Mouse (Mus musculus) liver, embryonic 14.5 days (tissue): ENCODE results near the gene Med27. TPM values are rescaled to one million over a fixed set of nuclear protein-coding genes. Genes with fewer than 3 reads are reported as not detected.

Source experiments
- ATAC-seq: fragments of 200-750 bp; cut with Nextera tagmentation; 2 replicates; pipeline ENCODE4 v1.8.0; 2017; ENCODE audit warnings: moderate number of reproducible peaks, mild to moderate bottlenecking, moderate library complexity; ENCODE audit not compliant: insufficient read depth
- DNase-seq, 3 experiments: peaks; one replicate each; pipeline ENCODE4 v3.0.0-alpha.2; 2012 to 2013; ENCODE audit warnings: low read depth in 3 of 3, low spot score in 3 of 3
- H3K27ac ChIP-seq: fragments of 300-500 bp; sonication (generic); 2 replicates; pipeline ENCODE4 v1.5.1; 2014; ENCODE audit warnings: moderate library complexity, mild to moderate bottlenecking, control low read depth, inconsistent platforms
- H3K27me3 ChIP-seq: fragments of 300-500 bp; sonication (generic); 2 replicates; pipeline ENCODE4 v1.6.1; 2014; ENCODE audit warnings: mild to moderate bottlenecking, low read length, moderate library complexity; ENCODE audit not compliant: control insufficient read depth, insufficient read depth
- H3K36me3 ChIP-seq: fragments of 300-500 bp; sonication (generic); replicated peaks from 2 replicates; pipeline ENCODE4 v1.6.1; 2014; ENCODE audit warnings: low read depth; ENCODE audit not compliant: control insufficient read depth, insufficient read depth
- H3K4me1 ChIP-seq, 2 experiments: fragments of 200-500 bp in 1 of 2; fragments of 300-500 bp in 1 of 2; sonication (generic) in 1 of 2; replicated peaks; 2 replicates each; pipeline ENCODE4 v1.6.1; 2012 to 2014; ENCODE audit warnings: antibody characterized with exemption in 1 of 2, inconsistent platforms in 1 of 2, low read length in 1 of 2; ENCODE audit not compliant: control insufficient read depth in 2 of 2, insufficient read depth in 2 of 2
- H3K4me2 ChIP-seq: fragments of 300-500 bp; sonication (generic); 2 replicates; pipeline ENCODE4 v1.6.1; 2014; ENCODE audit warnings: low read depth, mild to moderate bottlenecking, control low read depth, moderate library complexity
- H3K4me3 ChIP-seq, 2 experiments: fragments of 200-500 bp in 1 of 2; fragments of 300-500 bp in 1 of 2; sonication (generic) in 1 of 2; 2 replicates each; pipeline ENCODE4 v1.5.1; 2012 to 2014; ENCODE audit warnings: low read depth in 2 of 2, low read length in 2 of 2, mild to moderate bottlenecking in 2 of 2, control low read depth in 1 of 2, inconsistent platforms in 1 of 2, moderate library complexity in 1 of 2; ENCODE audit not compliant: insufficient read depth in 1 of 2
- H3K9ac ChIP-seq: fragments of 300-500 bp; sonication (generic); replicated peaks from 2 replicates; pipeline ENCODE4 v1.6.1; 2014; ENCODE audit warnings: mild to moderate bottlenecking, control low read depth, moderate library complexity
- H3K9me3 ChIP-seq: fragments of 300-500 bp; sonication (generic); 2 replicates; pipeline ENCODE4 v1.6.1; 2016; ENCODE audit warnings: low read length, mixed read lengths; ENCODE audit not compliant: control insufficient read depth
- CTCF ChIP-seq: IDR thresholded peaks from 2 replicates; pipeline ENCODE4 v1.5.1; 2016; ENCODE audit warnings: antibody characterized with exemption, low read depth, control low read depth
- EP300 ChIP-seq: IDR thresholded peaks from 2 replicates; pipeline ENCODE4 v1.6.1; 2016; ENCODE audit warnings: antibody characterized with exemption, low read depth
- WGBS: fragments of 180-500 bp; shearing (Covaris S2); extraction: QIAGEN DNeasy Blood & Tissue Kit; methylation state at CpG from one replicate; pipeline ENCODE4 v1.1.7; 2014; ENCODE audit not compliant: insufficient replicate concordance; 5-methylcytosine and 5-hydroxymethylcytosine counted together
- polyA plus RNA-seq, 2 experiments: library from polyadenylated mRNA; depleted of rRNA in 1 of 2; stranded (reverse) in 1 of 2; unstranded in 1 of 2; fragments of >200 nt; fragmentation: Nextera tagmentation in 1 of 2; extraction: Ambion mirVana in 1 of 2; gene quantifications; 2 replicates each; pipeline versions ENCODE4 v1.2.1 to v1.2.3; 2012 to 2014

Med27 gene
- polyA plus RNA-seq, 2 experiments = 15.0 to 16.5 TPM

DNA sequence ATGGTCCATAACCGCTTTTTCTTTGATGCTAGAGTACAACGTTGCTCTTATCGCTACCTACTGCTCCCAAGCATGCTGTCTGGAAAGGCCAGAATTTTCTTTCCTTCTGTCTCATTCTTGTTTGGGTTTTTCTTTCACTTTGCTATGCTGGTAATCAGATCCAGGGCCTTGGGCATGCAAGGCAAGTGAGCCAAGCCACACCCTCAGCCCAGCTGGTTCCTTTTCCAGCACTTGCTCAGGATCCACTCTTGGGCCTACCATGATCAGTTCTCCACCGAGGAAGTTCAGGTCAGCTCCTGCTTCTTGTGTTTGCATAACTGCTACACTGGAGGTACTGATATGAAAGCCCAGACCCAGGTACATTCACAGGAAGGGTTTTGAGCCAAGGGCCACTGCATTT lies 44.5 kb downstream of the Med27 start:
- H3K4me2 ChIP-seq = no peak overlapping the region
- DNase-seq (no peak), ATAC-seq (no peak)
- WGBS = 60% methylated on average over 4 of the region's 4 CpGs
- no peak overlapping the region for H3K9ac ChIP-seq
- H3K27me3 ChIP-seq = no peaks in the 10 kb centered on the region
- no peaks in the 10 kb centered on the region for H3K36me3 ChIP-seq
- no peaks in the 10 kb centered on the region for H3K4me1 ChIP-seq
- H3K9me3 ChIP-seq = no peaks in the 10 kb centered on the region
- TF ChIP-seq EP300 = no peak
- TF ChIP-seq CTCF = no peak
- H3K4me3 ChIP-seq = no peak overlapping the region
- no peak overlapping the region for H3K27ac ChIP-seq

DNA sequence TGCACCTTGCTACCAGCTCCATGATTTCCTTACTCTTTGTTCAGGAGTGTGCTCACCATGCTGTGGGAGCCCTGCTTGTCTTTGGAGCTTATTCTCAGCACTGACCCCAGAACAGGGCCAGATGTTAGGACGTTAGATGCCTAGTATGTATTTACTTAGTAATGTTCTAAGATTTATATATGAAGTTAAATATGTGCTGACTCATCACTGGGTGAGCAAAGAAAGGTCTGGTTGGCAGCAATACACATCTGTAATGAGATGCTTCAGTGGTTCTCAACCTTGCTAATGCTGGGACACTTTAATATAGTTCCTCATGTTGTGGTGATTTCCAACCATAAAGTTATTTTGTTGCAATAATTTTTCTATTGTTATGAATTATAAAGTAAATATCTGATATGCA lies 45.4 kb downstream of the Med27 start:
- Histone ChIP-seq H3K4me3 (no peak overlapping the region), H3K9ac (no peak overlapping the region), H3K4me1 (no peaks in the 10 kb centered on the region), H3K36me3 (no peaks in the 10 kb centered on the region), H3K27ac (no peak overlapping the region), H3K9me3 (no peaks in the 10 kb centered on the region), H3K4me2 (no peak overlapping the region), H3K27me3 (no peaks in the 10 kb centered on the region)
- ATAC-seq = no peak
- no peak for TF ChIP-seq CTCF
- TF ChIP-seq EP300 = no peak
- no peak for DNase-seq
- 38% methylated on average over 1 of the region's 1 CpGs for WGBS

DNA sequence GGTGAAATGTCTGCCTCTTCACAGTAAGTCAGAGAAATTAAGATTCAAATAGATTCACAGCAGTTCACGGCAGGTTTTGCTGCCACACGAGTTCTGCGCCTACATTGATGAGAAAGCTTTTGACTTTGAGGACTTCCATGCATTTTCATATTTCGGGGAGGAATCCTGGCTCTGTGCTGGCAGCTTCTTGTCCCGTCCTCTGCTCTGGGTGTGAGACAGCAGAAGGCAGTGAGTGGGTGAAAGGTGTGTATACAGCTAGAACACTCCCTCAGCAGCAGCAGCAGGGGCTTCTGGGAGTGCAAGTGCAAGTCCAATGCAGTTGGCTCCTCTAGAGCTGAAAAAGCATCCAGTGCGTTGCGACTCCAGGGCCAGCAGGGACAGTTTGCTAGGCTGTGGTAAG lies 53.6 kb downstream of the Med27 start:
- no peaks in the 10 kb centered on the region for H3K27me3 ChIP-seq
- TF ChIP-seq EP300 = no peak
- DNase-seq (no peak), ATAC-seq (no peak)
- H3K27ac ChIP-seq = no peak overlapping the region
- no peak overlapping the region for H3K4me2 ChIP-seq
- 68% methylated on average over 7 of the region's 7 CpGs for WGBS
- no peaks in the 10 kb centered on the region for H3K36me3 ChIP-seq
- no peak overlapping the region for H3K9ac ChIP-seq
- no peaks in the 10 kb centered on the region; a peak in 1 of 4 replicates for H3K4me1 ChIP-seq
- no peak overlapping the region for H3K4me3 ChIP-seq
- no peaks in the 10 kb centered on the region for H3K9me3 ChIP-seq

DNA sequence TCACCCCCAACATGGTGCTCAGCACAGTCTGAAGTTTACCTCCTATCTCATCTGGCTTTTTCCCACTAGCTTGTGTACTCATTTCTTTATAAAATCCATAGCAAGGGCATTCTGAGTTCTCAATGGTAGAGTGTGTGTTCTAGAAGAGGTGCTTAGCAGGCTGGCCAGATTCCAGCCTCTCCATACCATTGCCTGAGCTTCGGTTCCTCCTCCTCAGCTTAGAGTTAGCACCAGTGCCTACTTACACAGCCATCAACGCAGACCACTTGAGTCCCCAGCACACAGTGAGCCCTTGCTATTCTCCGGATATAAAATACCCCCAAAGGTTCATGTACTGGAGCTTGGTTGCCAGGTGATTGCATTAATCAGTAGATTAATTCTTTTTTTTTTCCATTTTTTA lies 54.2 kb downstream of the Med27 start:
- TF ChIP-seq CTCF = no peak
- no peak for TF ChIP-seq EP300
- Histone ChIP-seq H3K4me3 (no peak overlapping the region), H3K27ac (no peak overlapping the region), H3K27me3 (no peaks in the 10 kb centered on the region), H3K36me3 (no peaks in the 10 kb centered on the region), H3K4me2 (no peak overlapping the region), H3K9me3 (no peaks in the 10 kb centered on the region), H3K9ac (no peak overlapping the region), H3K4me1 (no peaks in the 10 kb centered on the region; a peak in 1 of 4 replicates)
- ATAC-seq = no peak
- 78% methylated on average over 3 of the region's 3 CpGs for WGBS
- DNase-seq = no peak

DNA sequence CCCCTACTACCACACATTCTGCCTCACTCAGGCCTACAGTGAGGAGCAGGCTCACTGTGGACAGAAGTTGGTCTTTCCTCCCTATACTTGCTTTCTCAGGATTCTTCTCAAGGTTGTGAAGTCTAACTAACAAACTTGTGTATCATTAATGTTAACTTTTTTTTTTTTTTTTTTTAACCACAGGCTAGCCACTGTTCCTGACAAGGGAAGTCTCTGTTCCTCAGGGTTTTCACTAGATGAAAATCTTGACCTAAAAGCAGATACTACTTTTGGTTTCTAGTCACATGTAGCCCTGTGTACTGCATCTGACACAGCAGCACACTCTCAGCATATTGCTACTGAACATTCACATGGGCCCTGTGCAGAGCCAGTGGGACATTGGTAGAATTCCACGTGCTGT lies 55.2 kb downstream of the Med27 start:
- H3K27ac ChIP-seq = no peak overlapping the region
- no peak overlapping the region for H3K4me2 ChIP-seq
- H3K4me1 ChIP-seq = peaks cover 0 to 4% of the 10 kb centered on the region in 2 experiments; a peak in 2 of 4 replicates
- no peaks in the 10 kb centered on the region for H3K9me3 ChIP-seq
- H3K4me3 ChIP-seq = no peak overlapping the region
- DNase-seq = no peak
- TF ChIP-seq EP300 (no peak), CTCF (no peak)
- no peaks in the 10 kb centered on the region for H3K27me3 ChIP-seq
- no peak for ATAC-seq
- 68% methylated on average over 1 of the region's 1 CpGs for WGBS
- H3K9ac ChIP-seq = no peak overlapping the region
- H3K36me3 ChIP-seq = no peaks in the 10 kb centered on the region

DNA sequence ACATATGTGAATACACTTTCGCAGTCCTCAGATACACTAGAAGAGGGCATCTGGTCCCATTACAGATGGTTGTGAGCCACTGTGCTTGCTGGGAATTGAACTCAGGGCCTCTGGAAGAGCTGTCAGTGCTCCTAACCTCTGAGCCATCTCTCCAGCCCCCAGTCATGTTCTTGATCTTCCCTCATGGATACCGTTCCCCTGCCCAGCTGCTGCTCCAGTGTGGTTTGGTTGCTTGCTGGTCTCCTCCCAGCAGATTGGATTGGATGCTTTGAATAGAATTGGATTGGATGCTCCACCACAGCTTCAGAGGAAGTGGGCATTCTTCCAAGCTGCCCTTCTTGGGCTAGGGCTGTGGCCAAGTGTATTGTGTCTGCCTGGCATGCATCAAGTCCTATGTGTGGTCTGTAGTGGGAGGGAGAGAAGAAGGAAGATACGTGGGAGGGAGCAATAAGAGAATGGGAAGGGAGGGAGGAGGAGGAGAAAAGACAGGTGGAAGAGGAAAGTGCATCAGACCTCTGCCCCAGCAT lies 56.0 kb downstream of the Med27 start:
- Histone ChIP-seq H3K4me2 (no peak overlapping the region), H3K4me1 (peaks cover 0 to 4% of the 10 kb centered on the region in 2 experiments; a peak in 2 of 4 replicates), H3K9ac (no peak overlapping the region), H3K27ac (no peak overlapping the region), H3K27me3 (no peaks in the 10 kb centered on the region), H3K36me3 (no peaks in the 10 kb centered on the region), H3K4me3 (no peak overlapping the region), H3K9me3 (no peaks in the 10 kb centered on the region)
- WGBS = 79% methylated on average over 3 of the region's 3 CpGs
- no peak for DNase-seq
- ATAC-seq = no peak
- TF ChIP-seq EP300 = no peak
- no peak for TF ChIP-seq CTCF
